Mouse (Mus musculus) kidney, adult 10 weeks (tissue): Measurements from ENCODE around the gene Clcf1. TPM values are rescaled to one million over a fixed set of nuclear protein-coding genes. Genes with fewer than 3 reads are reported as not detected.

Experiments
- polyA plus RNA-seq: library from polyadenylated mRNA; stranded (reverse); fragments of 350-450 nt; fragmentation: Illumina TruSeq; extraction: RNeasy Lipid Tissue Mini Kit (QIAGEN cat#74804); gene quantifications from one replicate; pipeline ENCODE4 v1.2.3, GENCODE M21; 2014; ENCODE audit warnings: low read depth, low replicate concordance

Gene Clcf1
- 0.16 TPM for polyA plus RNA-seq

DNA sequence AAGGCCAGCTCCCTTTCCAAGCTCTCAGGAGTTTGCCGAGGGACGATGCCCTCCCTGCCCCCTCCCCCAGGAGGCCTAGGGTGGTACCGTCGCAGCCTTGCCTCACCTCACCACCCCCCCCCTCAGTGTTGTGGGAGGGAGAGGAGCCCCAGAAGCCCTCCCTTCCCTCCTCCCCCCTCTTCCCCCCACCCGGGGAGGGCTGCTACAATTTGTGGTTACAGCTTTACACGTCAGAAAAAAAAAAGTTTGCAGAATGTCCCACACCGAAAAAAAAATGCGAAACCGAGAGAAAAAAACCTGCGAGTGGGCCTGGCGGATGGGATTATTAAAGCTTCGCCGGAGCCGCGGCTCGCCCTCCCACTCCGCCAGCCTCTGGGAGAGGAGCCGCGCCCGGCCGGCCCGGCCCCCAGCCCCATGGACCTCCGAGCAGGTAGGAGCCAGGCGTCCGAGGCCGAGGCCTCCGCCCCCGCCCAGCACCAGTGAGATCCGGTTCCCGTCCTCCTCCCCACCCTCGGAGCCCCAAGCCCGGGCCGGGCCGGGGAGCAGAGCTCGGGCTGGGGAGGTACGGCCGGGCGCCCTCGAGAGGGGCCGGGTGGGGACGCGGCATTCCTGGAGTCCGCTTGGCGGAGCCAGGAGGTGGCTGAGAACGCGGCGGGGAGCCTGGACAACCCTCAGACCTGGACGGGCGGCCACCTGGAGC is at the start of gene Clcf1, which contains the start of gene AC109138.7:
Gene Clcf1 (plus strand): TSS at position 168 of the 700 bp plus-strand sequence.
Gene AC109138.7 (plus strand): TSS at position 287 of the 700 bp plus-strand sequence.

DNA sequence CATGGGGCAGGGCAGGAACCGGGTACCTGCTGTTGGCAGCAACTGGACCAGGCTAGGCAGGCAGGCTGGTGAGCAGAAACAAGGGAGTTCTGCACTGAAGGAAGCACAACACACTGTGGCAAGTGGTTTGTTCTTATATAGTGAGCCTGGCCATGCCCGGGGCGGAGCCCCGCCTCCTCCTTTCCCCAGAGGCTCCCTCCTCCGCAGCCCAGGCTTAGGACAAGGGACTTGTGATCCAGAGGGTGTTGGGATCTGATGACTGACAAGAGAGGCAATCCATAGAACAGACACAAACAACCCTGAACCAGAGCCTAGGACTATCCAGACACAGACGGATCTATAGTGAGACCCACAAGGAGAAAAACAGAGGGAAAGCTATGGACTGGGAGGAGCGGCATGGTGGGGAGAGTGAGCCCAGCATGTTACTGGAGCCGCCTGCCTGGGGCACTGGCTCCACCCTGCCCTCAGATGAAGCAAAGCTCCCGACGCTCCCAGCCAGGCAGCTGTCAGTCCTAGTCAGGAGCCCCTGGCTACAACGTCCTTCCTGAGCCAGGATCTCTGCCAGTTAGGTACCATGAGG is 38.6 kb upstream of the Clcf1 start, which contains the start of gene Carns1:
Gene Carns1 (minus strand): TSS at position 112 of the 580 bp plus-strand sequence.

DNA sequence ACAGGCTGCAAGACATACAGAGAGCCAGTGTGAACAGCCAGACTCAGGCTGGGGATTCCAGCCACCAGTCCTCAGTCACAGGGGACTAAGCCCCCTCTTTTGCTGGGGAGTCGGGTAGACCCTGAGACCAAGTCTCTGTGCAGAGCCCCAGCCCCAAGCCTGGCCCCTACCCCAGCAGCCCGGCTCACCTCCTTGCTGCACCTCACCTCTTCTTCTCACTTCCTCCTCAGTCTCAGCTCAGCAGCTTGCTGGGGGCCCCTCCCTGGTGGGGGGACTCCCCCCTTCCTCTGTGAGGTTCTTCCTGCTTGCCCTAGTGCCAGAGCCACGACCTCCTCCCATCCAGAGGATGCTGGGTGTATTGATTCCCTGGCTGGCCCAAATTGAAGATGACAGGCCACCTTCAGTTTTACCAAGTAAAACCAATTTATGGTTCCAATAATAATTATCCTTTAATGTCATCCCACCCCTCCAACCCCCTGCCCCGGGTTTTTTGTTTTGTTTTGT is 23.2 kb upstream of the Clcf1 start, which contains the start of gene Tbc1d10c:
Gene Tbc1d10c (minus strand): TSS at position 454 of the 504 bp plus-strand sequence.

DNA sequence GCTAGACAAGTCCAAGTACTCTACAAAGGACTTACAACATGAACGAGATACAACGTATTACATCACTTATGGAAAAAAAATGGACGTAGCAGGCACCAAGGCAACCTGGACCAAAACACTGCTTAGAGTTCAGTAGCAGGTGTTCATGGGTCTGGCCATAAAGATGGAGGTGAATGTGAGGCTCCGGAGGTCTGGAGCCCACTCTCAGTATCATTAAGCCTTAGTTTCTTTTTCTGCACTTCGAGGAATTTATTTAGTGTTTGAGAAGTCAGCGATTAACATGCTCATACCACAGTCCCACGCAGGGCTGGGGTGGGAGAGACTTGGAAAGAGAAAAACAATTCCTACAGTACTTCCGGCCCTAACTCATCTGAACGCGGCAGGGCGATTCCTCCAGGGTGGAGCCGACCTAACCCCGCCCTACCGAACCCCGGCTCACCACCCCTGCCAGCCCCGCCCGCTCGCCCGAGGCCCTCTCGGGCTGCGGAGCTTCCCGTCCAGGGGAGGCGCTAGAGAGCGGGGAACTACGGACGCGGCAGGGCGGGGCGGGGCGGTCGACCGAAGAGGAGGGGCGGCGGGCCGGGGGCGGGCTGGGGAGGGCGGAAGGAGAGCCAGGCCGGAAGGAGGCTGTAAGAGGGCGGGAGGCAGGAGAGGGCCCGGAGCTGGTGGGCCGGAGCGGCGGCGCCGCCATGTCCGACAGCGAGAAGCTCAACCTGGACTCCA is 22.3 kb upstream of the Clcf1 start, which contains the start of gene Ppp1ca:
Gene Ppp1ca (plus strand): TSS at position 538 of the 723 bp plus-strand sequence.

DNA sequence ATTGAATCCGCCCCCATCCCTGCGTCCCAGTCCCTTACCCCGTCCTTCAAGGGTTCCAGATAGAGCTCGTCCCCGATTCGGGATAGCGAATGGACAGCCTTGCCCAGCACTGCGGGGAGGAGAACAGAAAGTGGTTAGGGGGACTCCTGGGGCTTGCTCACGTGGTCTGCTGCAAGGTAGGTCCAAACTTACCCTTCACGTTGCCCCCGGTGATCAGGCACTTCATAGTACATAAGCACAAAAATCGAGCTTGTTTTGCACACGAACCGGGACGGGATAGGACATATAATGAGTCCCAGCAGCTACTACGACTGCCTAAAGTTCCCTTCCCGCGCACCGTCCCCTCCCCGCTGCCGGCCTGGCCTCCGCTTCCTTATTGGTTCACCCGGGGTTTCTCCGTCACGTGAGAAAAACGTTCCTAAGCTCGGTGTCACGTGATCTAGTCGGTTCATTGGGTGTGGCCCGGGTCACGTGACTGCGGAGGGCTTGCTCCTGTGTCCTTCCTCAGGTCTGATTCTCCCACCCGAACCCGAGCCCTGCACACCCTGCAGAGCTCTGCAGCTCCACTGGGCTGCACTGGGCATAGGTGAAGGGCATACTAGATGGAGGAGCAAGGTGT is 12.6 kb upstream of the Clcf1 start, which contains the start of gene Rad9a:
Gene Rad9a (minus strand): TSS at position 372 of the 619 bp plus-strand sequence.

DNA sequence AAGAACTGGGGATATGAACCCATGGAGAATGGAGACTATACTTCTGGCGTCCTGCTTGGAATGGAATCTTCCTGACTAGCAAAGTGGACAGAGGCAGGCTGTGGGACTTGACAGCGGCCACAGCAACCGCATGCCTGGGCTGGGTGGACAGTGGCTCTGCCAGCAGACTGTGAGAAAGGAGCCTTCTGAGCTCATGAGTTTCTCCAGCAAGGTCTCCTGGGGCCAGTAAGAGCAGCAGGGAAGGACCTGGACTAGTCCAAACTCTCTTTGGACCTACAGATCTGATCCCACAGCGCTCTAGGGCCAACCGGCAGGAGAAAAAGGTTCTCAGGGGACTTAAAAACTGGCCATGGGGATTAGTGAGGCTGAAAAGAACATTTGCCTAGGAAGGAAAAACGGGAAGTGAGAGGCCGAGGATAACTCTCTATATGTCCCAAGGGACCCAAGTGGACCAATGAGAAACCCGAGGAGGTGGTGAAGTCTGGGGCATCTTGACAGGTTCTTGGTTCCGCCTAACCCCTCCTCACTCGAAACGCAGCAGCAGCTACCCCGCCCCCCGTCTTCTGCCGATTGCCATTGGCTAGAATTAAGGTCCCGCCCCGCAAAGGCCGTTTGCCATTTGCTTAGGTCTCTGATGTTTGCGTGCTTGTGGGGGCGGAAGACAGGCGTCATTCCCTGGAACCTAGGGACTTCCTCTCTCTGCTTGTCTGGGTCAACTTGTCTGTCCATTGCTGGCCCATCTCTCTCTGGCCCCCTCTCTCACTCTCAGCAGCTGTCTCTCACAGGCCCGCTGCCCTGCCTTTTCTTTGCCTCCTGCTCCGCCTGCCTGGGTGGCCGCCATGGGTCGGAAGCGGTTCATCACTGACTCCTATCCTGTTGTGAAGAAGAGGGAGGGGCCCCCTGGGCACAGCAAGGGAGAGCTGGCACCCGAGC is 17.5 kb downstream of the Clcf1 start, which contains the start of gene Pold4:
Gene Pold4 (plus strand): TSS at position 647 of the 933 bp plus-strand sequence.

DNA sequence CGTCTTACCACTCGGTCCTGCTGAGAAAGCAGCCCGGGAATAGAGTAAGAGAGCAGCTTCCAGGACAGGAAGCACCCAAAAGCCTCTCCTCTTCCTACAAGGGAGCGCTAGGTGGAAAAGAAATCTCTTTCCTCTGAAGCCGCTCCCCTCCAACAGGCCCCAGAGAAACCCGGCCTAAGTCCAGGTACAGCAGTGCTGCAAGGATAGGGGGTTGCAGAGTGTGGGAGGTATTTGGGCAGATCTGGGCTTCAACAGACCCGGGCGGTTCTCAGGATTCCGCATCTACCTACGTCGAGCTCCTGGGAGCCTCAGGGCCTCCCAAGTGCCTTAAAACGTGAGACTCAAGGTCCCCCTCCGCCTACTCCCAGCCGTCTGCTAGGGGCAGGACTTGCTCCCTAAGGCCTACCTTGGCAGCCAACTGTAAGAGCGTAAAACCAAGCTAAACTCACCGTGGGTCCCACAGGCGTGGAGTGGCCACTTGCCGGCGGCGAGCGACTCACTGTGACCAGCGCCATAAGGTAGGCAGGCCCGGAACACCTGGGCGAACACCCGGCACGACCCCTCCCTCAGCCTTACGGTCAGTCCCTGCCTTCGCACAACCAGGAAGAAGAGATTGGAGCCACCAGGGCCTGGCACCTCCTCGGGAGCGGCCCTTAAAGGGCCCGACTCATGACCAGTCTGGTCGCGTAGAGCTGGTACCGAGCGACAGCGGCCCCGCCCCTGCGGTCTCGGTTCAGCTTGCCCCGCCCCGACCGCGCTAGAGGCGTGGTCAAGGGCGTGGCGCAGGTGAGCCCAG is 54.7 kb downstream of the Clcf1 start, which contains the start of gene Ssh3:
Gene Ssh3 (minus strand): TSS at position 615 of the 796 bp plus-strand sequence.

Other genes starting within 250 kb of the Clcf1 start
- not detected for gene Aldh3b2, start 241.9 kb upstream of the Clcf1 start, polyA plus RNA-seq
- 47.4 TPM for gene Acy3, start 227.7 kb upstream of the Clcf1 start, polyA plus RNA-seq
- not detected for gene Tbx10, start 221.5 kb upstream of the Clcf1 start, polyA plus RNA-seq
- gene Nudt8, start 213.7 kb upstream of the Clcf1 start, polyA plus RNA-seq: 0.65 TPM
- gene Gm49405, start 213.6 kb upstream of the Clcf1 start, polyA plus RNA-seq: not detected
- gene Doc2g, start 210.9 kb upstream of the Clcf1 start, polyA plus RNA-seq: not detected
- 9.9 TPM for gene Ndufv1, start 201.4 kb upstream of the Clcf1 start, polyA plus RNA-seq
- 14.6 TPM for gene Gstp1, start 176.3 kb upstream of the Clcf1 start, polyA plus RNA-seq
- gene Gstp2, start 168.2 kb upstream of the Clcf1 start, polyA plus RNA-seq: 10.1 TPM
- gene Gstp3, start 154.7 kb upstream of the Clcf1 start, polyA plus RNA-seq: not detected
- not detected for gene Cabp2, start 132.7 kb upstream of the Clcf1 start, polyA plus RNA-seq
- gene Cdk2ap2, start 117.1 kb upstream of the Clcf1 start, polyA plus RNA-seq: 0.73 TPM
- 0.20 TPM for gene Pitpnm1, start 114.2 kb upstream of the Clcf1 start, polyA plus RNA-seq
- 1.3 TPM for gene Aip, start 88.4 kb upstream of the Clcf1 start, polyA plus RNA-seq
- not detected for gene Gpr152, start 74.5 kb upstream of the Clcf1 start, polyA plus RNA-seq
- not detected for gene Cabp4, start 70.2 kb upstream of the Clcf1 start, polyA plus RNA-seq
- 9.0 TPM for gene Coro1b, start 65.6 kb upstream of the Clcf1 start, polyA plus RNA-seq
- 2.3 TPM for gene Ptprcap, start 60.6 kb upstream of the Clcf1 start, polyA plus RNA-seq
- 2.2 TPM for gene Rps6kb2, start 50.9 kb upstream of the Clcf1 start, polyA plus RNA-seq
- gene Carns1, start 38.8 kb upstream of the Clcf1 start, polyA plus RNA-seq: 0.49 TPM
- not detected for gene Tbc1d10c, start 23.0 kb upstream of the Clcf1 start, polyA plus RNA-seq
- 97.3 TPM for gene Ppp1ca, start 22.2 kb upstream of the Clcf1 start, polyA plus RNA-seq
- 1.5 TPM for gene Rad9a, start 12.6 kb upstream of the Clcf1 start, polyA plus RNA-seq
- gene AC109138.7, start 119 bp downstream of the Clcf1 start, polyA plus RNA-seq: not detected
- not detected for gene Pold4, start 17.7 kb downstream of the Clcf1 start, polyA plus RNA-seq
- gene Ssh3, start 54.9 kb downstream of the Clcf1 start, polyA plus RNA-seq: 1.7 TPM
- gene Ankrd13d, start 68.9 kb downstream of the Clcf1 start, polyA plus RNA-seq: not detected
- 11.2 TPM for gene Grk2, start 92.0 kb downstream of the Clcf1 start, polyA plus RNA-seq
- gene Kdm2a, start 184.0 kb downstream of the Clcf1 start, polyA plus RNA-seq: 50.5 TPM
- 3.3 TPM for gene Rhod, start 225.2 kb downstream of the Clcf1 start, polyA plus RNA-seq